Mouse (Mus musculus): ENCODE results near the gene Tgm1.

GRCm38 (mm10) chr14:55757566-55757965, 43.8 kb upstream of the Tgm1 start:
- TF ChIP-seq GATA1 (IDR thresholded peaks at IDR 0.05; ENCODE audit: borderline replicate concordance, low read length) (no peak), FLI1 (IDR thresholded peaks at IDR 0.05; ENCODE audit: low read length) (no peak)

Data from megakaryocyte, embryonic 14.5 days (primary cell).